In genomic region chr12:85698179-85698578, GRCm38 (mm10) we compare ENCODE assay signal across 8 mouse cellular contexts. TPM values are rescaled to one million over a fixed set of nuclear protein-coding genes. Genes with fewer than 3 reads are reported as not detected.
A peak's percentile ranks its signal among the peaks of the same experiment; 100 is the strongest.
DNase-seq lines count a peak whose midpoint lies in the region; ATAC-seq and TF ChIP-seq lines count a peak whose summit lies in the region.
"Not testable (repeated sequence)": the region's sequence is repeated elsewhere in the genome, so short reads cannot be mapped to it uniquely, and the experiment has no call there.

No protein-coding gene starts in this region.

- not testable (repeated sequence) for H3K4me3 ChIP-seq in heart, adult 2 months; hindbrain, embryonic 13.5 days; liver, embryonic 14.5 days (ENCODE audit: insufficient read depth in 1 of 2, low read depth in 2 of 2, low read length in 2 of 2); neural tube, embryonic 14.5 days (ENCODE audit: low read depth, low read length)
- H3K4me3 ChIP-seq in kidney, embryonic 15.5 days (replicated peaks), result peak overlapping the region; percentile 24
- H3K4me3 ChIP-seq in midbrain, embryonic 10.5 days, result peak overlapping the region; percentile 28

- intact Hi-C loops in heart, adult 2 months (cut with DNase I), result not testable (repeated sequence)

- H3K27me3 ChIP-seq in Patski, result peaks cover 15% of the 10 kb centered on the region
- not testable (repeated sequence) for H3K27me3 ChIP-seq in heart, adult 2 months (ENCODE audit: control insufficient read depth, insufficient read depth, low read length); hindbrain, embryonic 13.5 days; kidney, embryonic 15.5 days; liver, embryonic 14.5 days (ENCODE audit: control insufficient read depth, insufficient read depth, low read length); neural tube, embryonic 14.5 days (ENCODE audit: control insufficient read depth, insufficient read depth, low read length)
- peaks cover 11% of the 10 kb centered on the region; the same call in 1 of the 2 replicates for H3K27me3 ChIP-seq in midbrain, embryonic 10.5 days (ENCODE audit: low read depth, poor library complexity, severe bottlenecking)

- not testable (repeated sequence) for DNase-seq in Patski (ENCODE audit: low read depth, low spot score); heart, adult 2 months; liver, embryonic 14.5 days (ENCODE audit: low read depth in 3 of 3, low spot score in 3 of 3); midbrain, embryonic 10.5 days (ENCODE audit: low spot score)

- not testable (repeated sequence) for H3K4me1 ChIP-seq in heart, adult 2 months (ENCODE audit: control insufficient read depth, insufficient read depth, low read length); hindbrain, embryonic 13.5 days (replicated peaks); kidney, embryonic 15.5 days; liver, embryonic 14.5 days (replicated peaks; ENCODE audit: control insufficient read depth in 2 of 2, insufficient read depth in 2 of 2, low read length in 1 of 2); midbrain, embryonic 10.5 days; neural tube, embryonic 14.5 days (ENCODE audit: control insufficient read depth, insufficient read depth, low read length)

- peak; percentile 26 for ATAC-seq in Patski
- peak; percentile 99 for ATAC-seq in erythroid progenitor cell, adult 5-6 weeks (replicated peaks; ENCODE audit: low FRiP score, poor library complexity, severe bottlenecking)
- peak; percentile 32; the same call in 1 of the 2 replicates for ATAC-seq in hindbrain, embryonic 13.5 days (ENCODE audit: low FRiP score)
- ATAC-seq in kidney, embryonic 15.5 days (replicated peaks; ENCODE audit: low FRiP score), result peak; percentile 92
- ATAC-seq in liver, embryonic 14.5 days (ENCODE audit: insufficient read depth), result peak; percentile 83
- peak; percentile 63; the same call in 1 of the 2 replicates for ATAC-seq in neural tube, embryonic 14.5 days (ENCODE audit: low read depth)

- TF ChIP-seq EP300 in heart, adult 2 months (IDR thresholded peaks at IDR 0.05; ENCODE audit: insufficient read depth, low read depth, low read length); liver, embryonic 14.5 days (IDR thresholded peaks at IDR 0.05; ENCODE audit: low read depth): not testable (repeated sequence)

- in situ Hi-C loops in Patski (cut with MboI; ENCODE audit: low pct_unique_long_range_greater_than_20kb), result not testable (repeated sequence)

- POLR2A ChIA-PET in Patski (lab: Charles Lee), result not testable (repeated sequence)

- H3K27ac ChIP-seq in heart, adult 2 months; hindbrain, embryonic 13.5 days; kidney, embryonic 15.5 days; liver, embryonic 14.5 days; midbrain, embryonic 10.5 days (replicated peaks); neural tube, embryonic 14.5 days (ENCODE audit: low read depth, low read length): not testable (repeated sequence)

- not testable (repeated sequence) for TF ChIP-seq CTCF in Patski (IDR thresholded peaks at IDR 0.05); heart, adult 2 months (IDR thresholded peaks at IDR 0.05); liver, embryonic 14.5 days (IDR thresholded peaks at IDR 0.05; ENCODE audit: low read depth)

- CTCF ChIA-PET in Patski (lab: Charles Lee), result not testable (repeated sequence)

- H3K36me3 ChIP-seq in heart, adult 2 months (ENCODE audit: control insufficient read depth, insufficient read depth, low read length); hindbrain, embryonic 13.5 days; kidney, embryonic 15.5 days; liver, embryonic 14.5 days (replicated peaks; ENCODE audit: control insufficient read depth, insufficient read depth, low read depth); midbrain, embryonic 10.5 days; neural tube, embryonic 14.5 days (ENCODE audit: control insufficient read depth, insufficient read depth, low read length): not testable (repeated sequence)

- not testable (repeated sequence) for H3K9me3 ChIP-seq in hindbrain, embryonic 13.5 days; kidney, embryonic 15.5 days (replicated peaks); liver, embryonic 14.5 days (ENCODE audit: control insufficient read depth, low read length); midbrain, embryonic 10.5 days (replicated peaks); neural tube, embryonic 14.5 days (ENCODE audit: control insufficient read depth, low read length)

- TF ChIP-seq POLR2A in heart, adult 2 months (IDR thresholded peaks at IDR 0.05; ENCODE audit: insufficient read depth, low read depth, low read length), result not testable (repeated sequence)

- 0 out of 2 replicates have a peak overlapping the region, but pooled peaks have one; percentile 49 for H3K9ac ChIP-seq in heart, adult 2 months (ENCODE audit: low read depth, low read length)
- H3K9ac ChIP-seq in hindbrain, embryonic 13.5 days; liver, embryonic 14.5 days (replicated peaks); neural tube, embryonic 14.5 days (replicated peaks; ENCODE audit: low read depth, low read length): not testable (repeated sequence)
- 0 out of 2 replicates have a peak overlapping the region, but pooled peaks have one; percentile 26 for H3K9ac ChIP-seq in kidney, embryonic 15.5 days

- H3K79me2 ChIP-seq in heart, adult 2 months (replicated peaks; ENCODE audit: control insufficient read depth, insufficient read depth, low read length), result not testable (repeated sequence)

- 14% methylated on average over 15 of the region's 37 CpGs for WGBS in heart, adult 2 months
- WGBS in hindbrain, embryonic 13.5 days, result 30% methylated on average over 17 of the region's 37 CpGs
- WGBS in kidney, embryonic 15.5 days, result 26% methylated on average over 14 of the region's 37 CpGs
- WGBS in liver, embryonic 14.5 days (ENCODE audit: insufficient replicate concordance), result 30% methylated on average over 10 of the region's 37 CpGs
- WGBS in midbrain, embryonic 10.5 days, result 30% methylated on average over 12 of the region's 37 CpGs
- 20% methylated on average over 10 of the region's 37 CpGs for WGBS in neural tube, embryonic 14.5 days

- peak overlapping the region; percentile 19 for H3K4me2 ChIP-seq in hindbrain, embryonic 13.5 days
- peak overlapping the region; percentile 51 for H3K4me2 ChIP-seq in kidney, embryonic 15.5 days
- peak overlapping the region; percentile 38 for H3K4me2 ChIP-seq in liver, embryonic 14.5 days (ENCODE audit: low read depth)
- H3K4me2 ChIP-seq in neural tube, embryonic 14.5 days (ENCODE audit: low read depth, low read length), result peak overlapping the region; percentile 24; the same call in 1 of the 2 replicates

RNA-seq across cellular contexts. Expression of gene Batf, which starts 11.7 kb away (rescaled TPM):
- not detected for polyA plus RNA-seq in Patski (2021)
- total RNA-seq in erythroid progenitor cell, adult 5-6 weeks (2015; ENCODE audit: low replicate concordance), result 10.8 TPM in 1 of 2 replicates, not detected in the other
- 0.61 and 6.3 TPM in 2 replicates for total RNA-seq in erythroid progenitor cell, adult 5-6 weeks (2017; ENCODE audit: low replicate concordance)
- total RNA-seq in heart, adult 2 months (2021), result 1 to 10 TPM; 1.0 to 1.6 TPM
- 1.0 and 1.8 TPM in 2 replicates for polyA plus RNA-seq in heart, adult 2 months (2012; rRNA removed)
- polyA plus RNA-seq in hindbrain, embryonic 13.5 days (2015; fragmentation: Nextera tagmentation; extraction: Ambion mirVana), result 1.5 and 1.7 TPM in 2 replicates
- 3.5 and 4.0 TPM in 2 replicates for polyA plus RNA-seq in kidney, embryonic 15.5 days (2015; fragmentation: Nextera tagmentation; extraction: Ambion mirVana)
- 2.6 and 3.6 TPM in 2 replicates for polyA plus RNA-seq in liver, embryonic 14.5 days (2012; rRNA removed)
- polyA plus RNA-seq in liver, embryonic 14.5 days (2014; fragmentation: Nextera tagmentation; extraction: Ambion mirVana), result 2.8 and 3.7 TPM in 2 replicates
- 1.8 and 2.6 TPM in 2 replicates for polyA plus RNA-seq in midbrain, embryonic 10.5 days (2016; fragmentation: Nextera tagmentation; extraction: Ambion mirVana)
- 0.36 and 0.39 TPM in 2 replicates for polyA plus RNA-seq in neural tube, embryonic 14.5 days (2014; fragmentation: Nextera tagmentation; extraction: Ambion mirVana)

RNA-seq across cellular contexts. Expression of gene Flvcr2, which starts 48.2 kb away (rescaled TPM):
- polyA plus RNA-seq in Patski (2021), result 0.21 TPM
- total RNA-seq in erythroid progenitor cell, adult 5-6 weeks (2015; ENCODE audit: low replicate concordance), result not detected in 2 replicates
- total RNA-seq in erythroid progenitor cell, adult 5-6 weeks (2017; ENCODE audit: low replicate concordance), result not detected in 2 replicates
- total RNA-seq in heart, adult 2 months (2021), result 1 to 10 TPM; 2.0 to 2.1 TPM
- polyA plus RNA-seq in heart, adult 2 months (2012; rRNA removed), result 3.4 and 6.5 TPM in 2 replicates
- polyA plus RNA-seq in hindbrain, embryonic 13.5 days (2015; fragmentation: Nextera tagmentation; extraction: Ambion mirVana), result 4.8 and 5.2 TPM in 2 replicates
- 4.2 and 4.4 TPM in 2 replicates for polyA plus RNA-seq in kidney, embryonic 15.5 days (2015; fragmentation: Nextera tagmentation; extraction: Ambion mirVana)
- 2.7 TPM in 2 replicates for polyA plus RNA-seq in liver, embryonic 14.5 days (2012; rRNA removed)
- polyA plus RNA-seq in liver, embryonic 14.5 days (2014; fragmentation: Nextera tagmentation; extraction: Ambion mirVana), result 3.6 TPM in 2 replicates
- 0.85 and 1.6 TPM in 2 replicates for polyA plus RNA-seq in midbrain, embryonic 10.5 days (2016; fragmentation: Nextera tagmentation; extraction: Ambion mirVana)
- 3.3 and 5.8 TPM in 2 replicates for polyA plus RNA-seq in neural tube, embryonic 14.5 days (2014; fragmentation: Nextera tagmentation; extraction: Ambion mirVana)

Comparison
In these comparisons a context has a peak if more than half of its experiments do, and no peak if none do; other contexts are left out.
1. ATAC-seq: peak in every context shown above with its lines; median percentile 99 in erythroid progenitor cell, adult 5-6 weeks; 92 in kidney, embryonic 15.5 days; 83 in liver, embryonic 14.5 days; 63 in neural tube, embryonic 14.5 days; 32 in hindbrain, embryonic 13.5 days; 26 in Patski.